Mouse (Mus musculus) midbrain, embryonic 12.5 days (tissue): ENCODE measurements around the gene Tbc1d22b. TPM values are rescaled to one million over a fixed set of nuclear protein-coding genes. Genes with fewer than 3 reads are reported as not detected.
"Not testable (repeated sequence)": the region's sequence is repeated elsewhere in the genome, so short reads cannot be mapped to it uniquely, and the experiment has no call there.

Source experiments
- ATAC-seq: fragments of 200-750 bp; cut with Nextera tagmentation; 2 replicates; pipeline ENCODE4 v1.8.0; 2017; ENCODE audit warnings: low read depth, moderate TSS enrichment, moderate library complexity; ENCODE audit not compliant: low FRiP score
- H3K27ac ChIP-seq: fragments of 300-500 bp; sonication (generic); replicated peaks from 2 replicates; pipeline ENCODE4 v1.5.1; 2016; ENCODE audit warnings: mild to moderate bottlenecking
- H3K27me3 ChIP-seq: fragments of 300-500 bp; sonication (generic); 2 replicates; pipeline ENCODE4 v1.6.1; 2016; ENCODE audit warnings: mild to moderate bottlenecking
- H3K36me3 ChIP-seq: fragments of 300-500 bp; sonication (generic); 2 replicates; pipeline ENCODE4 v1.6.1; 2016
- H3K4me1 ChIP-seq: fragments of 300-500 bp; sonication (generic); 2 replicates; pipeline ENCODE4 v1.6.1; 2016
- H3K4me2 ChIP-seq: fragments of 300-500 bp; sonication (generic); replicated peaks from 2 replicates; pipeline ENCODE4 v1.6.1; 2016; ENCODE audit warnings: mild to moderate bottlenecking, moderate library complexity
- H3K4me3 ChIP-seq: fragments of 300-500 bp; sonication (generic); 2 replicates; pipeline ENCODE4 v1.5.1; 2016; ENCODE audit warnings: mild to moderate bottlenecking
- H3K9ac ChIP-seq: fragments of 300-500 bp; sonication (generic); replicated peaks from 2 replicates; pipeline ENCODE4 v1.6.1; 2016; ENCODE audit warnings: mild to moderate bottlenecking, moderate library complexity
- H3K9me3 ChIP-seq: fragments of 300-500 bp; sonication (generic); 2 replicates; pipeline ENCODE4 v1.6.1; 2016; ENCODE audit warnings: mild to moderate bottlenecking
- WGBS: fragments of 180-500 bp; shearing (Covaris S2); methylation state at CpG from one replicate; pipeline ENCODE4 v1.1.7; 2016; 5-methylcytosine and 5-hydroxymethylcytosine counted together
- polyA plus RNA-seq: library from polyadenylated mRNA; unstranded; fragments of >200 nt; fragmentation: Nextera tagmentation; extraction: Ambion mirVana; gene quantifications from 2 replicates; pipeline ENCODE4 v1.2.1, GENCODE M21; 2016

Tbc1d22b gene
- polyA plus RNA-seq, 1 experiment from 2014 or later: 24.1 TPM

DNA sequence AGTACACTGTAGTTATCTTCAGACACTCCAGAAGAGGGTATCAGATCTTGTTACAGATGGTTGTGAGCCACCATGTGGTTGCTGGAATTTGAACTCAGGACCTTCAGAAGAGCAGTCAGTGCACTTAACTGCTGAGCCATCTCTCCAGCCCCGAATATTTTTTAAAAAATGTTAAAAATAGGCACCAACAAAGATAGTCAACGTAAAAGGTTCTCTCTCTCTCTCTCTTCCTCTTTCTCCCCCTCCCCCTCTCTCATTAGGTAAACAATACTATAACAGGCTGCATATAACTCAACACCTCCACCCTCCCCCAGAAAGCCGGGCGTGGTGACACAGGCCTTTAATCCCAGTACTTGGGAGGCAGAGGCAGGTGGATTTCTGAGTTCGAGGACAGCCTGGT, 30.9 kb upstream of the Tbc1d22b start:
- H3K9ac ChIP-seq, H3K27me3 ChIP-seq, H3K9me3 ChIP-seq, H3K36me3 ChIP-seq, ATAC-seq, H3K4me2 ChIP-seq, H3K27ac ChIP-seq, H3K4me1 ChIP-seq, H3K4me3 ChIP-seq: not testable (repeated sequence)
- 91% methylated on average over 5 of the region's 5 CpGs for WGBS

DNA sequence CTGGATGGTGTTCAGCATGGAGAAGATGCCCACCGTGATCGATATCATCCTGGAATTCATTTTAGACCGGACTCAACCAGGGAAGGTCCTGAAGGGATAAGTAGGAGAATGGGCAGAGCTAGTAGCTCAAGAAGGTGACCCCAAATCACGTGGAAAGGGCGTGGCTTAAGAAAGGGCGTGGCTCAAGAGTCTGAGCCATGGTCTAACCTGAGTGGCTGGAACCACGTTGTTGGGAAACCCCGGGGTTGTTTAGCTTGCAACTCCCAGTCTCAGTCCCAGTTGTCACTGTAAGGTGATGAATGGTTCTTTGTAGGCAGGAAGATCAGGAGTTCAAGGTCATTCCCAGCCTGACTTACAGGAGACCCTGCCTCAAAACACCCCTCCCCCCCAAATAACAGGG, 29.9 kb upstream of the Tbc1d22b start:
- no peak overlapping the region for H3K9ac ChIP-seq
- no peak overlapping the region for H3K4me3 ChIP-seq
- WGBS: 77% methylated on average over 8 of the region's 8 CpGs
- no peaks in the 10 kb centered on the region for H3K36me3 ChIP-seq
- no peak for ATAC-seq
- no peak overlapping the region for H3K27ac ChIP-seq
- no peaks in the 10 kb centered on the region for H3K9me3 ChIP-seq
- H3K4me2 ChIP-seq: no peak overlapping the region
- H3K27me3 ChIP-seq: no peaks in the 10 kb centered on the region
- H3K4me1 ChIP-seq: no peaks in the 10 kb centered on the region

DNA sequence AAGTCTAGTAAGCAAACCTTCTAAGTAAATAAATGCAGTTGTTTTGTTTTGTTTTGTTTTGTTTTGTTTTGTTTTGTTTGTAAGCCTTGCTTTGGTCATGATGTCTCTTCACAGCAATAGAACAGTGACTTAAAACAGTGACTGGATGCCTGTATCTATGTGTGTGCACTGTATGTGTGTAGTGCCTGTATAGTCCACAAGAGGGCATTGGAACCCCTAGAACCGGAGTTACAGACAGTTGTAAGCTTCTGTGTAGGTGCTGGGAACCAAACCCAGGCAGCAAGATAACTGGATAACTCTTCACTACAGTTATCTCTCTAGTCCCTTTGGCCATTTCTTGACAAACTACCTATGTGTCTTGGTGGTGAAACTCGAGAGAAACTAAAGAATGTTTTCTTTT, 24.0 kb upstream of the Tbc1d22b start:
- no peaks in the 10 kb centered on the region for H3K27me3 ChIP-seq
- H3K36me3 ChIP-seq: no peaks in the 10 kb centered on the region
- no peak overlapping the region for H3K4me3 ChIP-seq
- 0 out of 2 replicates have a peak, but pooled peaks cover 4% of the 10 kb centered on the region for H3K9me3 ChIP-seq
- no peak overlapping the region for H3K4me2 ChIP-seq
- no peak for ATAC-seq
- WGBS: 90% methylated on average over 2 of the region's 2 CpGs
- H3K4me1 ChIP-seq: no peaks in the 10 kb centered on the region
- no peak overlapping the region for H3K9ac ChIP-seq
- no peak overlapping the region for H3K27ac ChIP-seq

DNA sequence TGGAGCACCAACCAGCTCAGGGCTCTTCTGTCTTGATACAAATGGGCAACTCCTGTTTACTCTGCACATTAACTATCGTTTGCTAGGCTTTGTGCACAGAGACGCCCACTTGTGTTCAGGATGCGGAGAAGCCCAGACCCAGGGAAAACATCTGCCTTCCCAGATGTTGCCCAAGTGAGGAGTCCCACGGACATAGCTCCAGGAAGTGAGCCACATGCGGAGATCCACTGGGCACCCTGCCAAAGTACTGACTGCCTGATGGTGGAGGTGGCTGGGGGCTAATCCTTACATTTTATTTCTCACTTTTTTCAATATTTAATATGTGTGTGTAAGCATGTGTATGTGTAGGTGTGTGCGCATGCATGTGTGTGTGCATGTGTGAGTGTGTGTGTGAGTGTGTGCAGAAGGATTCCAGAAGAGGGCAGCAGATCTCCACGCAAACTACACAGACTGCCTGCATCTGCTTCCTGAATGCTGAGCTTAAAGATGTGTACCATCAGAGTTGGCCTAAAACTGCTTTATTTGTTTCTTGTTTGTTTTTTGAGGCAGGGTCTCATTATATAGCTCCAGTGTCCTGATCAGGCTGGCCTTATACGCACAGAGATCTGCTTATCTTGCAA, 20.9 kb upstream of the Tbc1d22b start:
- no peaks in the 10 kb centered on the region for H3K27me3 ChIP-seq
- WGBS: 91% methylated on average over 8 of the region's 8 CpGs
- 0 out of 2 replicates have a peak, but pooled peaks cover 4% of the 10 kb centered on the region for H3K9me3 ChIP-seq
- H3K4me1 ChIP-seq: peaks cover 6% of the 10 kb centered on the region; the same call in 1 of the 2 replicates
- H3K9ac ChIP-seq: no peak overlapping the region
- H3K27ac ChIP-seq: no peak overlapping the region
- ATAC-seq: no peak
- H3K4me2 ChIP-seq: no peak overlapping the region
- H3K4me3 ChIP-seq: no peak overlapping the region
- no peaks in the 10 kb centered on the region for H3K36me3 ChIP-seq

DNA sequence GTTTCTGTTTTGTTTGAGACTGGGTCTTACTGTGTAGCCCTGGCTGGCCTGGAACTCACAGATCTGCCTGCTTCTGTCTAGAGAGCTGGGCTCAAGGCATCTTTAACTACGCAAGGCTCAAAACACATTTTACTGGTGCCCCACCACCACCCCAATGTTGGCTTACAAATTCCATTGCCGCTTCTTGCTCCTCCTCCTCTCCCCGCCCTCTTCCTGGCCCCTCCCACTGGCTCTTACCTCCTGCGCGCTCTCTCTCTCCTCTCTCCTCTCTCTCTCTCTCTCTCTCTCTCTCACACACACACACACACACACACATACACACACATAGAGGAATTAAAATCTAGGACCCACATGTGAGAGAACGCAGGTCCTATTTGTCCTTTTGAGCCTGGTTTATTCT, 19.1 kb upstream of the Tbc1d22b start:
- Histone ChIP-seq H3K4me2 (no peak overlapping the region), H3K36me3 (no peaks in the 10 kb centered on the region), H3K27ac (no peak overlapping the region), H3K4me3 (no peak overlapping the region), H3K9ac (no peak overlapping the region), H3K9me3 (0 out of 2 replicates have a peak, but pooled peaks cover 3% of the 10 kb centered on the region), H3K4me1 (peaks cover 6% of the 10 kb centered on the region; the same call in 1 of the 2 replicates), H3K27me3 (no peaks in the 10 kb centered on the region)
- 82% methylated on average over 6 of the region's 6 CpGs for WGBS
- no peak for ATAC-seq

DNA sequence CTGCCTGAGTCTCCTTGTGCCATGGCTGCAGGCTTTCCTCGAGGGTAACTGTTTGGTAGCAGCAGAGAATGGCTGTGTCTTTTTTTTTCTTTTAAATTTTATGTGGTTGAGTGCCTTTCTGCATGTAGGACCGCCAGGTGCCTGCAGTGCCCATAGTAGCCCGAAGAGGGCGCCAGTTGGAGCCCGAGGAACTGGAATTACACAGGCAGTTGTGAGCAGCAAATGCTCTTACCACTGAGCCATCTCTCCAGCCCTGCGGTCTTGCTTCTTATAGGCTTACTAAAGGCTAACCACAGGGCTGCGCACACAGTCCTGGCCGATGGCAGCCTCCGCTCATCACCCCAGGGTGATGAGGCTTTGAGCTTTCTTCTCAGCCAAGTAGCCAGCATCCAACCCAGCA, 18.3 kb upstream of the Tbc1d22b start:
- Histone ChIP-seq H3K4me3 (no peak overlapping the region), H3K9ac (no peak overlapping the region), H3K27ac (no peak overlapping the region), H3K4me1 (peaks cover 6% of the 10 kb centered on the region; the same call in 1 of the 2 replicates), H3K36me3 (no peaks in the 10 kb centered on the region), H3K27me3 (no peaks in the 10 kb centered on the region), H3K9me3 (no peaks in the 10 kb centered on the region), H3K4me2 (no peak overlapping the region)
- WGBS: 71% methylated on average over 9 of the region's 9 CpGs
- no peak for ATAC-seq

DNA sequence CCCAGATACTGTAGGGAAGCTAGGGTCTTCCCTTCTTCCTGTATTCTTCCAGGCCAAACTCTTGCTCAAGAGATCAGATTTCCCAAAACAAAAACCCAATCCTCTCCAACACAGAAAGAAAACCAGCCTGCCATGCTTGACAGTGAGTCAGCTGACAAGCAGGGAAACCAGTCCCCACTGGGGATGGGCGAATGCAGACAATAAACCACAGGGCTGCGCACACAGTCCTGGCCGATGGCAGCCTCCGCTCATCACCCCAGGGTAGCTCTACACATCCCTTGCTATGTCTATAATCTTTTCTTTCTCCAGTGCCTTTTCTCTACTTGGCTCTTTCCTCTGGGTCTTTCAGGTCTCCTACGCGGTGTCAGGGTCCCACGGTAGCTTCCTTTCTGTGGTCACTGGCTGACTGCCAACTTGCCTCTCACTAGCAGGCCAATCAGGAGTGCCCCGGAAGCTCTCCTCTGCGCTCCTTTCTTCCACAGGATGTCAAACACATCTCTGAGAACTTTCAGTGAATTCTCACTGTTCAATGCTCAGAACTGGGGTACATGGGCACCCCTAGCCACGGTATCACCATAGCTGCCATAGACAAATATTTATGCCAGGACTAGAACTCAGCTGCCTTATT, 17.7 kb upstream of the Tbc1d22b start:
- H3K9ac ChIP-seq: no peak overlapping the region
- ATAC-seq: no peak
- no peak overlapping the region for H3K4me2 ChIP-seq
- peaks cover 6% of the 10 kb centered on the region; the same call in 1 of the 2 replicates for H3K4me1 ChIP-seq
- H3K4me3 ChIP-seq: no peak overlapping the region
- H3K9me3 ChIP-seq: no peaks in the 10 kb centered on the region
- no peak overlapping the region for H3K27ac ChIP-seq
- WGBS: 78% methylated on average over 10 of the region's 10 CpGs
- no peaks in the 10 kb centered on the region for H3K36me3 ChIP-seq
- no peaks in the 10 kb centered on the region for H3K27me3 ChIP-seq

DNA sequence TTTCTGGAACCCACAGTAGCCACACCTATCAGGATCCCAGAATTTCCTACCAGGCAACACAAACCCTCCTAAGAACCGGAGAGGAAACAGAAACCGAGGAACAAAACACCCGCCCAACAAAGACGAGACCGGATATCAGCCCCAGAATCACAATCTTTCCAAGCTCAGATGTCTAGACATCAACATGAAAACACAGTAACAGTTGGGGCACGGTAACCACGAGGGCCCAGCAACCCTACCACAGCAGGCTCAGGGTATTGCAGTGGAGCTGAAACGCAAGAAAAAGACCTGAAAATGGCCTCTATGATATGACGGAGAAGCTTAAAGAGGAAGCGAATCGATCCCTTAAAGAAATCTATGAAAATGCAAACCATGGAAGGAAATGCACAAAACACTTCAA, 15.7 kb upstream of the Tbc1d22b start:
- H3K4me3 ChIP-seq: no peak overlapping the region
- ATAC-seq: no peak
- no peaks in the 10 kb centered on the region for H3K36me3 ChIP-seq
- no peak overlapping the region for H3K4me2 ChIP-seq
- H3K9ac ChIP-seq: no peak overlapping the region
- no peaks in the 10 kb centered on the region for H3K27me3 ChIP-seq
- no peaks in the 10 kb centered on the region for H3K9me3 ChIP-seq
- peaks cover 6% of the 10 kb centered on the region; the same call in 1 of the 2 replicates for H3K4me1 ChIP-seq
- 89% methylated on average over 11 of the region's 11 CpGs for WGBS
- H3K27ac ChIP-seq: no peak overlapping the region

DNA sequence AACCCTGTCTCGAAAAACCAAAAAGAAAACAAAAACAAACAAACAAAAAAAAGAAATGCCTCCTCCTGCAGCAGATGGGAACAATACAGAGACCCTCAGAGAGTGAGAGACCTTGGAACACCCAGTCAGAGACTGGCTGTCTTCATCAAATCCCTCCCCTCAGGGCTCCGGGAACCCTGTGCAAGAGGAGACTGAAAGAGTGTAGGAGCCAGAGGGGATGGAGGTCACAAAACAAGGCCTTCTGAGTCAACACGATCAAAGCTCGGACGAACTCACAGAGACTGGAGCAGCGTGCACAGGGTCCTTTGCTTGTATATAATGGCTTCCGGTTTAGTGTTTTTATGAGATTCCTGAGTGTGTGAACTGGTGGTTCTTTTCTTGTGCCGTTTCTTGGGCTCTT, 9.2 kb upstream of the Tbc1d22b start:
- WGBS: 91% methylated on average over 8 of the region's 8 CpGs
- H3K4me3 ChIP-seq: no peak overlapping the region
- no peaks in the 10 kb centered on the region for H3K4me1 ChIP-seq
- no peaks in the 10 kb centered on the region for H3K27me3 ChIP-seq
- no peak for ATAC-seq
- no peak overlapping the region for H3K9ac ChIP-seq
- H3K9me3 ChIP-seq: no peaks in the 10 kb centered on the region
- H3K36me3 ChIP-seq: no peaks in the 10 kb centered on the region
- no peak overlapping the region for H3K27ac ChIP-seq
- H3K4me2 ChIP-seq: no peak overlapping the region

DNA sequence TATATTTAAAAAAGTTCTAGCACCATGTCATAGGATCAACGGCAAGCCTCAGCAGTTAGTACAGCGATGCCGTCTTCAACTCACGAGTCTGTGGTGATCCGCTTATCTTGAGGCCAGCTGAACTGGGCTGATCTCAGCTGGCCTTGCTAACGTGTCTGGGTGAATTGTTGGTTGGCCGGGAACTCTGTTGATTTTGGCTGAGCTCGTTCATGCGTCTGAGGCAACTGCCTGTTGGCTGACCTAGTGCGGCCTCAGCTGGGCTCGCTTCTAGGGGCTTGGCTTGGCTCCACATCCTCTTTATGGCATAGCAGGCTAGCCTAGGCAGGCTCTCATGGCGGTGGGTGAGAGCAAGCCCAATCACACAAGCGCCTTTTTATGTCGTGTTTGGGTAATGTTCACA, 8.2 kb upstream of the Tbc1d22b start:
- Histone ChIP-seq H3K4me1 (no peaks in the 10 kb centered on the region), H3K4me3 (no peak overlapping the region), H3K9me3 (no peaks in the 10 kb centered on the region), H3K36me3 (no peaks in the 10 kb centered on the region), H3K9ac (no peak overlapping the region), H3K27ac (no peak overlapping the region), H3K27me3 (no peaks in the 10 kb centered on the region), H3K4me2 (no peak overlapping the region)
- 80% methylated on average over 14 of the region's 14 CpGs for WGBS
- no peak for ATAC-seq

DNA sequence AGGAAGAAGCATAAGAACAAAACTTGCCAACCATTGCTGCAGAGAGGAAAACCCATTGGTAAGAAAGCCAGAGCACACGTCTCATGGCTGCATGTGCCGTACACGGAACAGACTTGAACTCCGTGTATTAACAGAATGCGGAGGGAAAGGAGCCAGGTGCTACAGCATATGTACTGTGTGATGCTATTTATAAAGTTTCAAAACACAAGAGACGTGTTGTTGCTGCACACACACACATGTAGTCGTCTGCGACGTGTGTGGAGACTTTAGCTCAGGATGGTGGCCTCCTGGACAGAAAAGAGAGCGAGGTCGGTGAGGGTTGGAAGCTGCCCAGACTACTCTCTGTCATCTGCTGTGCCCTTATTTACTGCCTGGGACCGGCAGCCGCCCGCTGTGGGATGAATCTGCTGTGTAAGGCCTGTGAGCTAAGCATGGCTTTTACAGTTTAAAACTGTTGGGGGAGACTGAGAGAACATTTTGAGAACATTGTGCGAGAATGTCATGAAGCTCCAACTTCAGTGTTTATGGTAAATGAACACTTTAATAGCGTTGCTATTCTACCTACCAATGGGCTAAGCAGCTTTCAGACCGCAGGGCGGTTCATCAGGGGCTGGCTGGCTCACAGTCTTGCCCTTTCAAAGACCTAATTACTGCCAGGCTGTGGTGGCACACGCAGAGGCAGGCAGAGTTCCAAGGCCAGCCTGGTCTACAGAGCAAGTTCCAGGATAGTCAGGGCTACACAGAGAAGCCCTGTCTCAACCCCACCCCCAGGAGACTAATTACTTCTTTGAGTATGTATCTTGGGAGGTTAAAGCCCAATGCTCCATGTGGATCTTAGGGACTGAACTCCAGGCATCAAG, 6.5 kb upstream of the Tbc1d22b start:
- Histone ChIP-seq H3K9me3 (no peaks in the 10 kb centered on the region), H3K36me3 (no peaks in the 10 kb centered on the region), H3K4me2 (no peak overlapping the region), H3K9ac (no peak overlapping the region), H3K4me3 (no peak overlapping the region), H3K4me1 (no peaks in the 10 kb centered on the region), H3K27ac (no peak overlapping the region), H3K27me3 (0 out of 2 replicates have a peak, but pooled peaks cover 2% of the 10 kb centered on the region)
- no peak for ATAC-seq
- WGBS: 90% methylated on average over 19 of the region's 19 CpGs

DNA sequence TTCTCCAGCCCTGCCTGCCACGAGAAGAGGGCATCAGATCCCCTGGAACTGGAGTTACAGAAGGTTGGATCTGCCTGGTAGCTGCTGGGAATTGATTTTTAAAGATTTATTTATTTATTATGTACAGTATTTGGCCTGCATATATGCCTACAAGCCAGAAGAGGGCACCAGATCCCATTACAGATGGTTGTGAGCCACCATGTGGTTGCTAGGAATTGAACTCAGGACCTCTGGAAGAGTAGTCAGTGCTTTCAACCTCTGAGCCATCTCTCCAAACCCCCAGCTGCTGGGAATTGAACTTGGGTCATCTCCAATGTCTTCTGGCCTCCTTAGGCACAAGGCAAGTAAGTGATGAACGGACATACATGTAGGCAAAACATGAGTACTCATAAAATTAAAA, 5.5 kb upstream of the Tbc1d22b start:
- Histone ChIP-seq H3K27me3 (peaks cover 6% of the 10 kb centered on the region; the same call in 1 of the 2 replicates), H3K9ac (no peak overlapping the region), H3K4me3 (no peak overlapping the region), H3K36me3 (no peaks in the 10 kb centered on the region), H3K4me2 (no peak overlapping the region), H3K4me1 (no peaks in the 10 kb centered on the region), H3K9me3 (no peaks in the 10 kb centered on the region), H3K27ac (no peak overlapping the region)
- 76% methylated on average over 2 of the region's 2 CpGs for WGBS
- no peak for ATAC-seq
